Comparison of ENCODE assay signal across 8 mouse cellular contexts in genomic region chr8:126422920-126423300, GRCm38 (mm10). TPM values are rescaled to one million over a fixed set of nuclear protein-coding genes. Genes with fewer than 3 reads are reported as not detected.
DNase-seq lines count a peak whose midpoint lies in the region; ATAC-seq and TF ChIP-seq lines count a peak whose summit lies in the region.

No protein-coding gene starts in this region.

- peaks cover 6% of the 10 kb centered on the region for H3K4me1 ChIP-seq in thymus, adult 2 months (replicated peaks; ENCODE audit: control insufficient read depth, insufficient read depth, low read length)
- peaks cover 12% of the 10 kb centered on the region; the same call in 1 of the 2 replicates for H3K4me1 ChIP-seq in heart, postnatal 0 days (ENCODE audit: control insufficient read depth, insufficient read depth)
- peaks cover 8% of the 10 kb centered on the region for H3K4me1 ChIP-seq in limb, embryonic 15.5 days
- H3K4me1 ChIP-seq in neural tube, embryonic 13.5 days (replicated peaks) = peaks cover 21% of the 10 kb centered on the region

- peak overlapping the region; percentile 77 for H3K9ac ChIP-seq in heart, postnatal 0 days (replicated peaks; ENCODE audit: low read depth, low read length)
- peak overlapping the region; percentile 68 for H3K9ac ChIP-seq in limb, embryonic 15.5 days
- H3K9ac ChIP-seq in neural tube, embryonic 13.5 days = peak overlapping the region; percentile 86

- no peak overlapping the region for H3K27ac ChIP-seq in thymus, adult 2 months (ENCODE audit: control insufficient read depth, insufficient read depth, low read length)
- peak overlapping the region; percentile 78 for H3K27ac ChIP-seq in heart, postnatal 0 days (ENCODE audit: low read depth)
- peak overlapping the region; percentile 75 for H3K27ac ChIP-seq in limb, embryonic 15.5 days
- H3K27ac ChIP-seq in neural tube, embryonic 13.5 days (replicated peaks) = peak overlapping the region; percentile 84

- H3K27me3 ChIP-seq in thymus, adult 2 months (ENCODE audit: control insufficient read depth, insufficient read depth, low read length) = no peaks in the 10 kb centered on the region
- H3K27me3 ChIP-seq in heart, postnatal 0 days (ENCODE audit: control insufficient read depth, insufficient read depth, low read length) = no peaks in the 10 kb centered on the region
- H3K27me3 ChIP-seq in limb, embryonic 15.5 days = no peaks in the 10 kb centered on the region
- H3K27me3 ChIP-seq in neural tube, embryonic 13.5 days = no peaks in the 10 kb centered on the region

- 8% methylated on average over 9 of the region's 9 CpGs for WGBS in thymus, adult 2 months
- 8% methylated on average over 9 of the region's 9 CpGs for WGBS in heart, postnatal 0 days
- 5% methylated on average over 9 of the region's 9 CpGs for WGBS in limb, embryonic 15.5 days
- WGBS in neural tube, embryonic 13.5 days = 9% methylated on average over 9 of the region's 9 CpGs

- H3K9me3 ChIP-seq in heart, postnatal 0 days (replicated peaks; ENCODE audit: control insufficient read depth, low read length) = no peaks in the 10 kb centered on the region
- H3K9me3 ChIP-seq in limb, embryonic 15.5 days = no peaks in the 10 kb centered on the region
- H3K9me3 ChIP-seq in neural tube, embryonic 13.5 days = no peaks in the 10 kb centered on the region

- peak overlapping the region; percentile 82 for H3K4me2 ChIP-seq in heart, postnatal 0 days (ENCODE audit: low read depth, low read length)
- peak overlapping the region; percentile 74 for H3K4me2 ChIP-seq in limb, embryonic 15.5 days
- H3K4me2 ChIP-seq in neural tube, embryonic 13.5 days = peak overlapping the region; percentile 78

- ATAC-seq in cerebellum, adult (ENCODE audit: insufficient number of reproducible peaks, low FRiP score, low TSS enrichment) = peak; percentile 54
- ATAC-seq in heart, postnatal 0 days (ENCODE audit: insufficient read depth, low read depth) = peak; percentile 43
- peak; percentile 53 for ATAC-seq in limb, embryonic 15.5 days (ENCODE audit: insufficient number of reproducible peaks, low FRiP score, low TSS enrichment, low read depth)
- ATAC-seq in neural tube, embryonic 13.5 days (ENCODE audit: low read depth) = peak; percentile 73

- no peak for TF ChIP-seq POLR2A in thymus, adult 2 months (IDR thresholded peaks at IDR 0.05; ENCODE audit: control insufficient read depth, extremely low read depth, insufficient read depth, low read length, poor library complexity)

- no peak for DNase-seq in cerebellum, adult 18-20 months
- no peak for DNase-seq in thymus, adult 2 months
- DNase-seq in thymus, postnatal 0 days (ENCODE audit: low spot score) = no peak
- DNase-seq in heart, postnatal 0 days (ENCODE audit: low spot score) = peak; percentile 52
- DNase-seq in adrenal gland, postnatal 10 days = no peak

- TF ChIP-seq CTCF in thymus, adult 2 months (IDR thresholded peaks at IDR 0.05; ENCODE audit: borderline replicate concordance, control insufficient read depth, extremely low read depth, insufficient read depth, low read length, poor library complexity) = no peak
- no peak for TF ChIP-seq CTCF in heart, postnatal 0 days (IDR thresholded peaks at IDR 0.05; ENCODE audit: low read depth)

- H3K4me3 ChIP-seq in thymus, adult 2 months (ENCODE audit: control insufficient read depth, insufficient read depth, low read length) = peak overlapping the region; percentile 64
- H3K4me3 ChIP-seq in heart, postnatal 0 days (ENCODE audit: low read depth, low read length) = peak overlapping the region; percentile 83
- H3K4me3 ChIP-seq in limb, embryonic 15.5 days = peak overlapping the region; percentile 65
- H3K4me3 ChIP-seq in neural tube, embryonic 13.5 days = peak overlapping the region; percentile 85

- TF ChIP-seq EP300 in heart, postnatal 0 days (IDR thresholded peaks at IDR 0.05; ENCODE audit: low read depth) = no peak

- H3K36me3 ChIP-seq in thymus, adult 2 months (ENCODE audit: control insufficient read depth, insufficient read depth, low read length) = peaks cover 22% of the 10 kb centered on the region
- peaks cover 29% of the 10 kb centered on the region for H3K36me3 ChIP-seq in heart, postnatal 0 days (replicated peaks; ENCODE audit: control insufficient read depth, insufficient read depth, low read length)
- H3K36me3 ChIP-seq in limb, embryonic 15.5 days = peaks cover 23% of the 10 kb centered on the region
- peaks cover 30% of the 10 kb centered on the region for H3K36me3 ChIP-seq in neural tube, embryonic 13.5 days

RNA-seq across cellular contexts. Expression of gene Coa6, which starts 0.6 kb away (rescaled TPM):
- 58.0 and 68.9 TPM in 2 replicates for polyA plus RNA-seq in thymus, adult 2 months (2012; rRNA removed)
- 91.7 and 101 TPM in 2 replicates for polyA plus RNA-seq in thymus, postnatal 0 days (2015; fragmentation: Nextera tagmentation; extraction: Ambion mirVana)
- 26.1 and 29.8 TPM in 2 replicates for total RNA-seq in heart, postnatal 0 days (2014; rRNA removed; ENCODE audit: low replicate concordance)
- 69.8 and 76.2 TPM in 2 replicates for polyA plus RNA-seq in heart, postnatal 0 days (2015; fragmentation: Nextera tagmentation; extraction: Ambion mirVana)
- 44.0 and 47.5 TPM in 2 replicates for polyA plus RNA-seq in limb, embryonic 15.5 days (2015; fragmentation: Nextera tagmentation; extraction: Ambion mirVana)
- 46.7 and 48.1 TPM in 2 replicates for polyA plus RNA-seq in neural tube, embryonic 13.5 days (2015; fragmentation: Nextera tagmentation; extraction: Ambion mirVana)
- total RNA-seq in adrenal gland, postnatal 10 days (2021) = 10 to 100 TPM; 30.3 to 33.6 TPM

RNA-seq across cellular contexts. Expression of gene Tarbp1, which starts 52.0 kb away (rescaled TPM):
- 10.4 and 12.9 TPM in 2 replicates for polyA plus RNA-seq in thymus, adult 2 months (2012; rRNA removed)
- polyA plus RNA-seq in thymus, postnatal 0 days (2015; fragmentation: Nextera tagmentation; extraction: Ambion mirVana) = 3.0 and 3.1 TPM in 2 replicates
- total RNA-seq in heart, postnatal 0 days (2014; rRNA removed; ENCODE audit: low replicate concordance) = 5.6 and 7.3 TPM in 2 replicates
- polyA plus RNA-seq in heart, postnatal 0 days (2015; fragmentation: Nextera tagmentation; extraction: Ambion mirVana) = 0.73 and 0.92 TPM in 2 replicates
- 2.2 and 2.5 TPM in 2 replicates for polyA plus RNA-seq in limb, embryonic 15.5 days (2015; fragmentation: Nextera tagmentation; extraction: Ambion mirVana)
- 1.5 and 1.6 TPM in 2 replicates for polyA plus RNA-seq in neural tube, embryonic 13.5 days (2015; fragmentation: Nextera tagmentation; extraction: Ambion mirVana)
- total RNA-seq in adrenal gland, postnatal 10 days (2021) = 1 to 10 TPM; 8.7 to 9.8 TPM
